Mouse (Mus musculus) CH12.LX (cell line): ENCODE measurements around the gene Carhsp1. TPM values are rescaled to one million over a fixed set of nuclear protein-coding genes. Genes with fewer than 3 reads are reported as not detected.

ENCODE experiments used
- DNase-seq: peaks from one replicate; pipeline ENCODE4 v3.0.0-alpha.2; 2013; ENCODE audit errors: extremely low read depth
- H3K27ac ChIP-seq: 2 replicates; pipeline ENCODE4 v1.5.1; 2012; ENCODE audit warnings: low read depth, mild to moderate bottlenecking, control low read depth, moderate library complexity; ENCODE audit not compliant: insufficient read depth
- H3K27me3 ChIP-seq: replicated peaks from 2 replicates; pipeline ENCODE3; 2012; ENCODE audit warnings: inconsistent platforms
- H3K36me3 ChIP-seq, 2 experiments: replicated peaks in 1 of 2; 2 replicates each; pipeline versions ENCODE3 to v1.6.1; 2012; ENCODE audit warnings: inconsistent platforms in 1 of 2, low read length in 1 of 2, mild to moderate bottlenecking in 1 of 2, mixed read lengths in 1 of 2, moderate library complexity in 1 of 2; ENCODE audit not compliant: control insufficient read depth in 1 of 2, insufficient read depth in 1 of 2
- H3K4me1 ChIP-seq, 2 experiments: 2 replicates each; pipeline ENCODE4 v1.6.1; 2012; ENCODE audit warnings: inconsistent platforms in 1 of 2, moderate library complexity in 1 of 2; ENCODE audit not compliant: insufficient read depth in 2 of 2, control insufficient read depth in 1 of 2
- H3K4me2 ChIP-seq: 2 replicates; pipeline ENCODE4 v1.6.1; 2012; ENCODE audit warnings: low read depth, mild to moderate bottlenecking, control low read depth; ENCODE audit not compliant: poor library complexity, insufficient read depth, severe bottlenecking
- H3K4me3 ChIP-seq, 3 experiments: fragments of 150-350 bp in 1 of 3; sonication (generic) in 1 of 3; replicated peaks in 1 of 3; 2 replicates each; pipeline versions ENCODE3 to v1.5.1; 2011 to 2012; ENCODE audit warnings: low read depth in 2 of 3, low read length in 2 of 3, mild to moderate bottlenecking in 2 of 3, moderate library complexity in 2 of 3, control low read depth in 1 of 3, improper control_type of control experiment in 1 of 3, inconsistent platforms in 1 of 3, mixed read lengths in 1 of 3; ENCODE audit not compliant: poor library complexity in 1 of 3
- H3K79me2 ChIP-seq: replicated peaks from 2 replicates; pipeline ENCODE4 v1.6.1; 2012; ENCODE audit warnings: mild to moderate bottlenecking, moderate library complexity; ENCODE audit not compliant: control insufficient read depth, poor library complexity, insufficient read depth, severe bottlenecking; ENCODE audit errors: extremely low read depth
- H3K9ac ChIP-seq: 2 replicates; pipeline ENCODE4 v1.6.1; 2012; ENCODE audit warnings: low read depth, mild to moderate bottlenecking, control low read depth, moderate library complexity; ENCODE audit not compliant: insufficient read depth
- H3K9me3 ChIP-seq: replicated peaks from 2 replicates; pipeline ENCODE3; 2012; ENCODE audit warnings: low read length, inconsistent platforms, mixed read lengths
- BHLHE40 ChIP-seq: IDR thresholded peaks from 2 replicates; pipeline ENCODE4 v1.6.1; 2011; ENCODE audit warnings: mild to moderate bottlenecking, low read depth, low read length, improper control_type of control experiment
- CHD1 ChIP-seq: IDR thresholded peaks from 2 replicates; pipeline ENCODE4 v1.6.1; 2012; ENCODE audit warnings: low read depth, low read length, improper control_type of control experiment, inconsistent platforms
- E2F4 ChIP-seq: IDR thresholded peaks from 2 replicates; pipeline ENCODE4 v1.6.1; 2011; ENCODE audit warnings: low read depth, low read length, improper control_type of control experiment; ENCODE audit not compliant: insufficient replicate concordance
- ELF1 ChIP-seq: IDR thresholded peaks from 2 replicates; pipeline ENCODE4 v1.6.1; 2014; ENCODE audit warnings: low read depth, mild to moderate bottlenecking, inconsistent platforms, low read length, improper control_type of control experiment
- ETS1 ChIP-seq: conservative IDR thresholded peaks from 2 replicates; pipeline ENCODE4 v1.6.1; 2012; ENCODE audit warnings: low read depth, mild to moderate bottlenecking, inconsistent platforms, low read length, improper control_type of control experiment, moderate library complexity
- GABPA ChIP-seq: IDR thresholded peaks from 2 replicates; pipeline ENCODE4 v1.6.1; 2012; ENCODE audit warnings: low read depth, low read length, improper control_type of control experiment, inconsistent platforms; ENCODE audit not compliant: insufficient replicate concordance
- HCFC1 ChIP-seq: IDR thresholded peaks from 2 replicates; pipeline ENCODE4 v1.6.1; 2012; ENCODE audit warnings: low read depth, mild to moderate bottlenecking, inconsistent platforms, low read length, improper control_type of control experiment
- JUN ChIP-seq: IDR thresholded peaks from 2 replicates; pipeline ENCODE4 v1.6.1; 2011; ENCODE audit warnings: low read depth, mild to moderate bottlenecking, low read length, improper control_type of control experiment, moderate library complexity; ENCODE audit not compliant: insufficient read depth
- JUND ChIP-seq: conservative IDR thresholded peaks from 2 replicates; pipeline ENCODE4 v1.6.1; 2011; ENCODE audit warnings: low read depth, low read length, improper control_type of control experiment
- KAT2A ChIP-seq: IDR thresholded peaks from 2 replicates; pipeline ENCODE4 v1.6.1; 2012; ENCODE audit warnings: low read length, improper control_type of control experiment, inconsistent platforms; ENCODE audit not compliant: insufficient replicate concordance
- MAFK ChIP-seq: IDR thresholded peaks from 2 replicates; pipeline ENCODE4 v1.6.1; 2011; ENCODE audit warnings: low read length, improper control_type of control experiment; ENCODE audit not compliant: insufficient replicate concordance
- MAX ChIP-seq: IDR thresholded peaks from 2 replicates; pipeline ENCODE4 v1.6.1; 2011; ENCODE audit warnings: low read length, improper control_type of control experiment
- MEF2A ChIP-seq: IDR thresholded peaks from 2 replicates; pipeline ENCODE4 v1.6.1; 2014; ENCODE audit warnings: low read depth, mild to moderate bottlenecking, inconsistent platforms, low read length, improper control_type of control experiment, borderline replicate concordance
- MYC ChIP-seq: IDR thresholded peaks from 2 replicates; pipeline ENCODE4 v1.6.1; 2011; ENCODE audit warnings: low read depth, mild to moderate bottlenecking, improper control_type of control experiment, low read length
- NELFE ChIP-seq: IDR thresholded peaks from 2 replicates; pipeline ENCODE4 v1.6.1; 2011; ENCODE audit warnings: low read depth, low read length, improper control_type of control experiment
- NRF1 ChIP-seq: IDR thresholded peaks from 2 replicates; pipeline ENCODE4 v1.6.1; 2014; ENCODE audit warnings: low read depth, mild to moderate bottlenecking, inconsistent platforms, low read length, improper control_type of control experiment, moderate library complexity
- POLR2AphosphoS2 ChIP-seq: IDR thresholded peaks from 2 replicates; pipeline ENCODE4 v1.6.1; 2011; ENCODE audit warnings: low read depth, low read length, improper control_type of control experiment
- RAD21 ChIP-seq: IDR thresholded peaks from 2 replicates; pipeline ENCODE4 v1.6.1; 2011; ENCODE audit warnings: low read depth, mild to moderate bottlenecking, low read length, improper control_type of control experiment, moderate library complexity
- RCOR1 ChIP-seq: conservative IDR thresholded peaks from 2 replicates; pipeline ENCODE4 v1.6.1; 2012; ENCODE audit warnings: low read depth, mild to moderate bottlenecking, inconsistent platforms, low read length, improper control_type of control experiment
- TBP ChIP-seq: conservative IDR thresholded peaks from 2 replicates; pipeline ENCODE4 v1.6.1; 2011; ENCODE audit warnings: low read depth, low read length, improper control_type of control experiment
- UBTF ChIP-seq: IDR thresholded peaks from 2 replicates; pipeline ENCODE4 v1.6.1; 2012; ENCODE audit warnings: low read depth, mild to moderate bottlenecking, inconsistent platforms, low read length, improper control_type of control experiment, moderate library complexity
- ZC3H11A ChIP-seq: IDR thresholded peaks from 2 replicates; pipeline ENCODE4 v1.6.1; 2012; ENCODE audit warnings: low read depth, mild to moderate bottlenecking, inconsistent platforms, low read length, improper control_type of control experiment
- ZNF384 ChIP-seq: IDR thresholded peaks from 2 replicates; pipeline ENCODE4 v1.6.1; 2012; ENCODE audit warnings: low read depth, low read length, improper control_type of control experiment, inconsistent platforms
- dilution Hi-C: fragments of 300-500 bp; cut with MboI; formaldehyde crosslinking; loops from 2 replicates; pipeline ENCODE4 v1.14.3; 2020; ENCODE audit warnings: low sequenced_read_pairs; ENCODE audit not compliant: extremely low pct_unique_long_range_greater_than_20kb, extremely low pct_ligation_motif_present
- in situ Hi-C: fragments of 300-500 bp; cut with MboI; formaldehyde crosslinking; loops from 3 replicates; pipeline ENCODE4 v1.14.3; 2019; ENCODE audit warnings: low sequenced_read_pairs, low pct_ligation_motif_present, low pct_unique_long_range_greater_than_20kb, mixed read lengths
- polyA plus RNA-seq: library from polyadenylated mRNA; unstranded; fragments of >175 nt; gene quantifications from 2 replicates; pipeline ENCODE4 v1.2.1, GENCODE M21; 2012; ENCODE audit warnings: low read depth; ENCODE audit not compliant: insufficient read length
- total RNA-seq, 2 experiments: library from RNA; depleted of rRNA; stranded (reverse); fragments of 300-350 nt in 1 of 2; fragments of >200 nt in 1 of 2; gene quantifications; 2 replicates each; pipeline ENCODE4 v1.2.3; 2012 to 2014

The Carhsp1 gene
- total and polyA plus RNA-seq, 3 experiments: 26.0 to 29.7 (median 26.2) TPM

DNA sequence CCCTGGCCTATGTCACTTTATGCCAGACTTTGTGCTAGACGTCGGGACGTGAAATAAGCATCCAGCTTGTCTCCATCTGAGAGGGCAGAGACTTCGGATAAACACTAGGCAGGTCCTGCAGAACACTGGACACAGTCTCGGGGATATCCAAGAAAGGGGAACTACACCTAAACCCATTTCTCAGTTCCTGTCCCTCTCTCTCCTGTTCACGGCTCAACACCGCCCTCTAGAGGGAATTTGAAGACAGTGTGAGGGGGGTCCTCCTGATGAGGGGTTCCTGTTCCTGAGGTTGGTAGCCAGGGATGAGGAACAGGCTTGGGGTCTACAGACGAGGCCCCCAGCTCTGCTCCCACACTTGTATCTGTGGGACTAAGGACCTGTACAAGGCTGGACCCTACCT lies 2.2 kb upstream of the Carhsp1 start (continued):
- TF ChIP-seq RCOR1: no peak
- TF ChIP-seq CHD1: no peak
- no peak for TF ChIP-seq GABPA
- TF ChIP-seq ETS1: no peak
- no peak; the same call in none of the 2 replicates for TF ChIP-seq RAD21
- TF ChIP-seq JUND: no peak
- TF ChIP-seq E2F4: no peak
- TF ChIP-seq JUN: no peak
- TF ChIP-seq ZC3H11A: peak; percentile 41; the same call in 1 of the 2 replicates
- TF ChIP-seq MYC: 0 out of 2 replicates have a peak, but pooled peaks have one; percentile 41

DNA sequence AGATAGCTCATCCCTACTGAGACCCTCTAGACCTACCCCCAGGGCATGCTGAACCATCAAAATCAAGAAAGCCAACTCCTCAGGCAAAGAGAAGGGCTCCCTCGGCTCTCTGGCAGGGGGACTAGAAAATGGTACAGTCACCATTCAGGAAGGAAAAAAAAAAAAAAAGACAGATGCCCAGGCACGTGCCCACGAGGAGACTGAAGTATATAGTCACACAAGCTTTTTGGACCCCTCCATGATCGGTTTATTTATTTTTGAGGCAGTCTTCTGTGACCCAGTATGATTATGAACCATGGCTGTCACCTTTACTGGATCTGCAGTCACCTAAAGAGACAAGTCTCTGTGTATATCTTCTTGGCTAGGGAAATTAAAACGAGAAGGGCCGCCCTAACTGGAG lies 1.4 kb upstream of the Carhsp1 start:
- no peak for DNase-seq
- H3K79me2 ChIP-seq: no peaks in the 10 kb centered on the region
- dilution Hi-C loops (no loop called here), in situ Hi-C loops (loop anchor here (5.0 kb wide), 1 partner anchor 261 kb away; no protein-coding TSS in a partner anchor)
- H3K27ac ChIP-seq: no peak overlapping the region
- H3K9me3 ChIP-seq: no peaks in the 10 kb centered on the region
- H3K4me2 ChIP-seq: peak overlapping the region; percentile 59; the same call in 1 of the 2 replicates
- no peak overlapping the region for H3K4me3 ChIP-seq
- peaks cover 4 to 16% of the 10 kb centered on the region in 2 experiments for H3K36me3 ChIP-seq
- peaks cover 15% of the 10 kb centered on the region for H3K27me3 ChIP-seq
- H3K9ac ChIP-seq: no peak overlapping the region
- TF ChIP-seq ELF1: no peak
- TF ChIP-seq BHLHE40: peak; percentile 89
- TF ChIP-seq MAFK: no peak
- TF ChIP-seq ZNF384: peak; percentile 79
- no peak for TF ChIP-seq RAD21
- peak; percentile 44; the same call in 1 of the 2 replicates for TF ChIP-seq MAX
- TF ChIP-seq JUN: no peak
- peaks cover 15 to 55% of the 10 kb centered on the region in 2 experiments for H3K4me1 ChIP-seq

DNA sequence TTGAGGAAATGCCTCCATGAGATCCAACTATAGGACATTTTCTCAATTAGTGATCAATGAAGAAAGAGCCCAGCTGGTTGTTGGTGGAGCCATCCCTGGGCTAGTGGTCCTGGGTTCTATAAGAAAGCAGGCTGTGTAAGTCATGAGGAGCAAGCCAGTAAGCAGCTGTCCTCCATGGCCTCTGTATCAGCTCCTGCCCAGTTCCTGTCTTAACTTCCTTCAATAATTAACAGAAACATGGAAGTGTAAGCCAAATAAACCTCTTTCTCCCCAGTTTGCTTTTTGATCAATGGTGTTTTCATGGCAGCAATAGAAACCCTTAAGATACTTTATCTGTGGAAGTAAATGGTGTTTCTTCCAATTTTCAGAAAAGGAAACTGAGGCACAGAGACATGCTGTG lies 856 bp upstream of the Carhsp1 start:
- H3K9me3 ChIP-seq: no peaks in the 10 kb centered on the region
- in situ Hi-C loops (loop anchor here (5.0 kb wide), 1 partner anchor 261 kb away; no protein-coding TSS in a partner anchor), dilution Hi-C loops (no loop called here)
- H3K36me3 ChIP-seq: peaks cover 4 to 22% of the 10 kb centered on the region in 2 experiments
- peak overlapping the region; percentile 93 for H3K4me2 ChIP-seq
- peaks cover 15% of the 10 kb centered on the region for H3K27me3 ChIP-seq
- H3K4me1 ChIP-seq: peaks cover 20 to 60% of the 10 kb centered on the region in 2 experiments
- H3K4me3 ChIP-seq: no peak overlapping the region
- no peak overlapping the region for H3K27ac ChIP-seq
- no peak overlapping the region for H3K9ac ChIP-seq
- DNase-seq: no peak
- no peaks in the 10 kb centered on the region for H3K79me2 ChIP-seq
- no peak for TF ChIP-seq KAT2A
- no peak for TF ChIP-seq JUN
- no peak for TF ChIP-seq MAFK
- no peak for TF ChIP-seq POLR2AphosphoS2
- no peak for TF ChIP-seq TBP
- no peak for TF ChIP-seq NELFE
- no peak for TF ChIP-seq ZNF384
- no peak for TF ChIP-seq MEF2A
- no peak for TF ChIP-seq ETS1
- TF ChIP-seq NRF1: no peak
- no peak for TF ChIP-seq HCFC1
- no peak for TF ChIP-seq UBTF
- TF ChIP-seq CHD1: no peak
- no peak for TF ChIP-seq E2F4
- TF ChIP-seq ELF1: no peak
